ENCODE assay signal across 19 mouse cellular contexts in the genomic region with DNA sequence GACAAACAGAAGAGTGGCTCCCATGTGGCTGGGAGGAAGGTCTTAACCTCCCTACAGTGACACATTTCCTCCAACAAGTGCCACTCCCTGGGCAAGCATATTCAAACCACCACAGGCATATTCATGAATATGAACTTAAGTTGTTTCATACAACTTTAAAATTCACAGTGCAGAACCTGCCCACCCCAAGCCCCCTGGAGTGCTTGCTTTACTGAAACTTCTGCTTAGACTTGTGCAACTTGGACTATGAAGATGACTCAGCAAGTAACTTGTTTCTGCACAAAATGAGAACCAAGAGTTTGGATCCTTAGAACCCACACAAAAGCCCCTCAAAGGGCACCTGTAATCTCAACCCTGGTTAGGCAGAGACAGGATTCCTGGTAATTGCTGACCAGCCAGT. TPM values are rescaled to one million over a fixed set of nuclear protein-coding genes. Genes with fewer than 3 reads are reported as not detected.
"Had no signal": no experiment of that assay in that cellular context is flagged by ENCODE, and none has a peak within 500 bp of the region (broad histone marks: within the 10 kb centered on the region; RNA-seq: fewer than 3 reads in every experiment).

No protein-coding gene starts in this region.

- H3K4me1 ChIP-seq: kidney, embryonic 15.5 days; limb, embryonic 15.5 days; midbrain, embryonic 12.5 days had no signal

- H3K27ac ChIP-seq: kidney, embryonic 15.5 days; limb, embryonic 15.5 days; liver, embryonic 12.5 days; midbrain, embryonic 12.5 days had no signal

- H3K9ac ChIP-seq: kidney, embryonic 15.5 days; limb, embryonic 15.5 days; liver, embryonic 12.5 days; lung, embryonic 14.5 days; midbrain, embryonic 12.5 days had no signal

- DNase-seq: kidney, adult 2 months; kidney, postnatal 14 days; lung, embryonic 14.5 days; lung, postnatal 4 days; right cerebral cortex, adult 18-20 months; right cerebral cortex, postnatal 4 days; spleen, adult 18-20 months; thymus, postnatal 4 days had no signal

- H3K27me3 ChIP-seq: kidney, embryonic 15.5 days; limb, embryonic 15.5 days; midbrain, embryonic 12.5 days had no signal

- H3K9me3 ChIP-seq: kidney, embryonic 15.5 days; limb, embryonic 15.5 days; liver, embryonic 12.5 days; midbrain, embryonic 12.5 days had no signal

- ATAC-seq: liver, embryonic 12.5 days had no signal

- H3K4me3 ChIP-seq: kidney, embryonic 15.5 days; limb, embryonic 15.5 days; liver, embryonic 12.5 days; midbrain, embryonic 12.5 days had no signal

RNA-seq across cellular contexts. Expression of gene Gcnt3, which starts 13.2 kb away (rescaled TPM):
- total RNA-seq: layer of hippocampus, postnatal 25 days; left cerebral cortex, adult 8-10 months; left cerebral cortex, postnatal 25 days; megakaryocyte-erythroid progenitor cell, adult 5-6 weeks had no signal
- polyA plus RNA-seq: limb, embryonic 11.5 days; liver, embryonic 12.5 days; midbrain, embryonic 12.5 days; midbrain, postnatal 0 days; neural tube, embryonic 14.5 days had no signal
